Mouse (Mus musculus) limb, embryonic 14.5 days (tissue): ENCODE data around the gene Gna12. TPM values are rescaled to one million over a fixed set of nuclear protein-coding genes. Genes with fewer than 3 reads are reported as not detected.

ENCODE experiments used
- ATAC-seq: fragments of 200-750 bp; cut with Nextera tagmentation; 2 replicates; pipeline ENCODE4 v1.8.0; 2017; ENCODE audit warnings: low read depth, moderate number of reproducible peaks, moderate TSS enrichment; ENCODE audit not compliant: low FRiP score
- DNase-seq: peaks from one replicate; pipeline ENCODE4 v3.0.0-alpha.2; 2015; ENCODE audit warnings: low spot score
- H3K27ac ChIP-seq: fragments of 300-500 bp; sonication (generic); replicated peaks from 2 replicates; pipeline ENCODE4 v1.5.1; 2014; ENCODE audit warnings: low read depth, mild to moderate bottlenecking, low read length, moderate library complexity, mixed read lengths
- H3K27me3 ChIP-seq: fragments of 300-500 bp; sonication (generic); 2 replicates; pipeline ENCODE4 v1.6.1; 2014; ENCODE audit warnings: low read length, mixed read lengths; ENCODE audit not compliant: control insufficient read depth, insufficient read depth
- H3K36me3 ChIP-seq: fragments of 300-500 bp; sonication (generic); 2 replicates; pipeline ENCODE4 v1.6.1; 2014; ENCODE audit warnings: mild to moderate bottlenecking, low read length, moderate library complexity, mixed read lengths; ENCODE audit not compliant: control insufficient read depth, insufficient read depth
- H3K4me1 ChIP-seq: fragments of 300-500 bp; sonication (generic); 2 replicates; pipeline ENCODE4 v1.6.1; 2014; ENCODE audit warnings: antibody characterized with exemption, low read length, mixed read lengths; ENCODE audit not compliant: control insufficient read depth, insufficient read depth
- H3K4me2 ChIP-seq: fragments of 300-500 bp; sonication (generic); replicated peaks from 2 replicates; pipeline ENCODE4 v1.6.1; 2014; ENCODE audit warnings: low read depth, mild to moderate bottlenecking, low read length, moderate library complexity; ENCODE audit not compliant: severe bottlenecking
- H3K4me3 ChIP-seq: fragments of 300-500 bp; sonication (generic); replicated peaks from 2 replicates; pipeline ENCODE4 v1.5.1; 2014; ENCODE audit warnings: low read length
- H3K9ac ChIP-seq: fragments of 300-500 bp; sonication (generic); 2 replicates; pipeline ENCODE4 v1.6.1; 2014; ENCODE audit warnings: mild to moderate bottlenecking, low read depth, low read length, moderate library complexity; ENCODE audit not compliant: severe bottlenecking
- H3K9me3 ChIP-seq: fragments of 300-500 bp; sonication (generic); 2 replicates; pipeline ENCODE4 v1.6.1; 2016; ENCODE audit warnings: low read length; ENCODE audit not compliant: control insufficient read depth
- POLR2A ChIP-seq: fragments of 200-500 bp; IDR thresholded peaks from 2 replicates; pipeline ENCODE4 v1.8.0; 2012; ENCODE audit warnings: inconsistent platforms, mild to moderate bottlenecking, moderate library complexity, borderline replicate concordance; ENCODE audit not compliant: insufficient read depth, insufficient read length; ENCODE audit errors: extremely low read depth
- WGBS: fragments of 180-500 bp; shearing (Covaris S2); extraction: QIAGEN DNeasy Blood & Tissue Kit; methylation state at CpG from one replicate; pipeline ENCODE4 v1.1.7; 2014; 5-methylcytosine and 5-hydroxymethylcytosine counted together
- polyA plus RNA-seq, 2 experiments: library from polyadenylated mRNA; depleted of rRNA in 1 of 2; stranded (reverse) in 1 of 2; unstranded in 1 of 2; fragments of >200 nt; fragmentation: Nextera tagmentation in 1 of 2; extraction: Ambion mirVana in 1 of 2; gene quantifications; 2 replicates each; pipeline versions ENCODE4 v1.2.1 to v1.2.3; 2012 to 2014

Gene Gna12
- polyA plus RNA-seq, 2 experiments: 46.7 to 63.8 TPM

DNA sequence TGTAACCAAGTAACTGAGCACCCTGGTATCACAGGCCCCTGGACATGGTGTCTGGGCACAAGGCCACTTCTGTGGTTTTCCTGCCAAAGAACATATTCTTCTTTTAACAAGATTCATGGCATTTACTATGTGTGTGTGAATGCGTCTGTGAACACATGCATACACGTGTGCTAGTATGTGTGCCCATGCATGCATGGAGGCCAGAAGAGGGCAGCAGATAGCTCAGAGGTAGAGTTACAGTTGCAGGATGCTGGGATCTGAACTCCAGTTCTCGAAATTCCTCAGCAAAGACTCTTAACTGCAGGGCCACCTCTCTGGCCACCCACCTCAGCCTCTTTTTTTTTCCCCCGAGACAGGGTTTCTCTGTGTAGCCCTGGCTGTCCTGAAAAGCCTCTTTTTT is 46.7 kb downstream of the Gna12 start:
- no peak for ATAC-seq
- no peak for TF ChIP-seq POLR2A
- H3K27me3 ChIP-seq: no peaks in the 10 kb centered on the region
- H3K27ac ChIP-seq: no peak overlapping the region
- H3K36me3 ChIP-seq: peaks cover 68% of the 10 kb centered on the region
- H3K4me3 ChIP-seq: no peak overlapping the region
- no peaks in the 10 kb centered on the region for H3K4me1 ChIP-seq
- H3K9ac ChIP-seq: no peak overlapping the region
- DNase-seq: no peak
- H3K9me3 ChIP-seq: no peaks in the 10 kb centered on the region
- no peak overlapping the region for H3K4me2 ChIP-seq
- 92% methylated on average over 4 of the region's 4 CpGs for WGBS

DNA sequence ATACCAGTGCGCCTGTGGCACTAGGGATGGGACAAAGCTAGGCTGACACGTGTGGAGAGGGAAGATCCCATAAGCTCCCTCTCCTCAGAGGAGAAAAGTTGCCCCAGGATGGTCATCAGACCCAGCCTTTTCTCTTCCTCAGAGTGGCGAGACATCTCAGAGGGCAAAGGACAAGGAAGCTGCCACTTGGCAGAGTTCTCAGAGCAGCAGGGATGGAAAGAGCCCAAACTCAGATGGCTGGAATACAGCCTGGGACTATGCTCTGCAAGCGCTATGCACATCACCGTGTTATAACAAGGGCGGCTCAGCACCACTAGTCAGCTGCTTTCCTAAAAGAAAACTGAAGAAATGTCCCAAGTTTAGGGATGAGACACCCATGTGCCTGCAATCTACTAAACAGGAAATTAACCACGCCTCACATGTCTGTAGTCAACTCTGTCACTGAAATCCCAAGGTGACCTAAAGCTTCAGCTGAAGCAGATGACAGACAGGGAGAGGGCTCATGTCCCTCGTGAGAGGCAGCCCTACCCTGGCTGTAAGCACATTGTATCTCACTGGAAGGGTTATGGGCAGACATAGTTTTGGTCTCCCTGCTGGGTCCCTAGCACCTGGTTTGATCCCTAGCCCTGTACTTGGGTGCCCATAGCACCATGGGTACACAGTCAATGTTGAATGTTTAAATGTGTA is 48.2 kb downstream of the Gna12 start:
- no peak for TF ChIP-seq POLR2A
- Histone ChIP-seq H3K4me1 (no peaks in the 10 kb centered on the region), H3K27ac (no peak overlapping the region), H3K9ac (no peak overlapping the region), H3K36me3 (peaks cover 72% of the 10 kb centered on the region), H3K4me2 (no peak overlapping the region), H3K27me3 (no peaks in the 10 kb centered on the region), H3K4me3 (no peak overlapping the region), H3K9me3 (no peaks in the 10 kb centered on the region)
- ATAC-seq (no peak), DNase-seq (no peak)
- WGBS: 88% methylated on average over 8 of the region's 8 CpGs

- H3K4me1 ChIP-seq: no peaks in the 10 kb centered on the region
- H3K27ac ChIP-seq: no peak overlapping the region
- H3K36me3 ChIP-seq: peaks cover 71% of the 10 kb centered on the region
- ATAC-seq (no peak), DNase-seq (no peak)
- no peak for TF ChIP-seq POLR2A
- no peaks in the 10 kb centered on the region for H3K9me3 ChIP-seq
- no peaks in the 10 kb centered on the region for H3K27me3 ChIP-seq
- H3K9ac ChIP-seq: no peak overlapping the region
- no peak overlapping the region for H3K4me2 ChIP-seq
- WGBS: 88% methylated on average over 5 of the region's 5 CpGs
- no peak overlapping the region for H3K4me3 ChIP-seq
Measured at GRCm38 (mm10) chr5:140781122-140781521, 49.1 kb downstream of the Gna12 start.

- DNase-seq (no peak), ATAC-seq (no peak)
- H3K27ac ChIP-seq: no peak overlapping the region
- no peak overlapping the region for H3K4me2 ChIP-seq
- peaks cover 7% of the 10 kb centered on the region for H3K4me1 ChIP-seq
- WGBS: 64% methylated on average over 9 of the region's 9 CpGs
- no peak overlapping the region for H3K4me3 ChIP-seq
- no peak for TF ChIP-seq POLR2A
- H3K9ac ChIP-seq: no peak overlapping the region
- H3K9me3 ChIP-seq: no peaks in the 10 kb centered on the region
- H3K36me3 ChIP-seq: peaks cover 45% of the 10 kb centered on the region
- H3K27me3 ChIP-seq: no peaks in the 10 kb centered on the region
Measured at GRCm38 (mm10) chr5:140776968-140777367, 53.3 kb downstream of the Gna12 start.

GRCm38 (mm10) chr5:140775111-140775510 is 55.1 kb downstream of the Gna12 start:
- Histone ChIP-seq H3K9ac (no peak overlapping the region), H3K36me3 (peaks cover 26% of the 10 kb centered on the region), H3K4me1 (peaks cover 18% of the 10 kb centered on the region), H3K4me3 (no peak overlapping the region), H3K27ac (no peak overlapping the region), H3K4me2 (no peak overlapping the region), H3K9me3 (no peaks in the 10 kb centered on the region), H3K27me3 (no peaks in the 10 kb centered on the region)
- 92% methylated on average over 4 of the region's 4 CpGs for WGBS
- ATAC-seq: no peak
- TF ChIP-seq POLR2A: no peak
- no peak for DNase-seq
